Mouse (Mus musculus): ENCODE measurements at regions not wholly inside any gene's neighbourhood (a gene's known extent, or its start where the extent isn't known, plus 50 kb on each side); places are given as distances from the start of the nearest gene placed in this dataset.

DNA sequence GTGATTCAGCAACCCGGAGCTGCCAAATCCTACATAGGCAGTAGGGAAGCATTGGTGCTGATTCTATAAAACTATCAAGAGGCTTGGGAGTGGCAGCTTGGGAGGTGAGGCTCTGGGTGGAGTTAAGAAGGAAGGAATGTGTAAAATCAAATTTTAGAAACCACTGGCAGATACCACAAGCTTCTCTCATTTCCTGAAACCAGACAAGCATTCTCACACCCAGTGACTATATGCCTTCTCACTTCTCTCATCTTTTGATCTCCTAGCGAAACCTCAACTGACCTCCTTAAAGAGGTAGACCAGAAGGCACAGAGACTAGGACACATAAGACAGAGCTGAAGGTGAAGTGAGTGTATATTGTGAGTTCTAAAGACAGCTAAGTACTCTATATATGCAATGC, 113.4 kb upstream of the Ppp3ca start:
- Histone ChIP-seq H3K27me3 (ENCODE audit: control insufficient read depth, insufficient read depth, low read length) (no peaks in the 10 kb centered on the region), H3K4me3 (ENCODE audit: control insufficient read depth, low read depth, low read length) (no peak overlapping the region), H3K4me1 (ENCODE audit: control insufficient read depth, insufficient read depth, low read length) (no peaks in the 10 kb centered on the region), H3K36me3 (ENCODE audit: control insufficient read depth, insufficient read depth, low read length) (no peaks in the 10 kb centered on the region), H3K27ac (ENCODE audit: control insufficient read depth, insufficient read depth, low read depth, low read length) (no peak overlapping the region)
- TF ChIP-seq POLR2A (IDR thresholded peaks at IDR 0.05; ENCODE audit: control insufficient read depth, low read depth, low read length) (no peak), CTCF (IDR thresholded peaks at IDR 0.05; ENCODE audit: control insufficient read depth, insufficient read depth, insufficient replicate concordance, low read depth, low read length) (no peak)

DNA sequence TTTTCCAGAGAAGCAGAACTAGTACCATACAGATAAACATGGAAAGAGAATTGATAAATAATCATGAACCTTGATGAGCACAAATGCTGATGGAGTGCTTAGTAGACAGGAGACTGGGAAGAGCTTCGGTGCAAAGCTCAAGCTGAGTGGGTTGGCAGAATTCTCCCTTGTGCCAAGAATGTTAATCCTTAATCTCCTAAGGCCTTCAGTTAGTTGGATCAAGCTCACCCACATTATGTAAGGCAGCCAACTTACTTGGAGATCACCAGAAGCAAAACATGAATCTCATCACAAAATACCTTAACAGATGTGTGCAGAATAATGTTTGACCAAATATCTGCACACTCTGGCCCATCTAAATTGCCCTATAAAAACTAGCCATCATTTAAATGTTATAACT, 120.5 kb upstream of the Ppp3ca start:
- H3K4me3 ChIP-seq (ENCODE audit: control insufficient read depth, low read depth, low read length) = no peak overlapping the region
- H3K27ac ChIP-seq (ENCODE audit: control insufficient read depth, insufficient read depth, low read depth, low read length) = no peak overlapping the region
- no peaks in the 10 kb centered on the region for H3K36me3 ChIP-seq (ENCODE audit: control insufficient read depth, insufficient read depth, low read length)
- TF ChIP-seq POLR2A (IDR thresholded peaks at IDR 0.05; ENCODE audit: control insufficient read depth, low read depth, low read length) (no peak), CTCF (IDR thresholded peaks at IDR 0.05; ENCODE audit: control insufficient read depth, insufficient read depth, insufficient replicate concordance, low read depth, low read length) (no peak)
- H3K27me3 ChIP-seq (ENCODE audit: control insufficient read depth, insufficient read depth, low read length) = no peaks in the 10 kb centered on the region
- no peaks in the 10 kb centered on the region for H3K4me1 ChIP-seq (ENCODE audit: control insufficient read depth, insufficient read depth, low read length)

DNA sequence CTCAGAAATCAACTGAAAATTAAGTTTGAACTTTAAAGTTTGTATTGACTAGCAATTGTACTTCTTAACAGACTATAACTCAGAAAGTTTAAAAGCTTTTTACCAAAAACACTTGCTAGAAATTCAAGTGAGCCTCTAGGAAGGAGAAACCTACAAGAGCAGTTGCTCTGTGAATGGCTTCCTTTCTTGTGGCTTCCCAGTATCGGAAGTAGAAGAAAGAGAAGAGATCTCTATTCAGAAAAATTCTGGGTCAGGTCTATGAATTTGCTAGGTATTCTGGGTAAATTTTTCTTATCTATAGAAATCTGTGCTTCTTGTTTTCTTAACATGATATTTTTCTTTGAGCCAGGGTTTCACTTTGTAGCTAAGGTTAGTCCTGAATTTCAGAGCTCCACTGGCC, 138.3 kb upstream of the Ppp3ca start:
- TF ChIP-seq CTCF (IDR thresholded peaks at IDR 0.05; ENCODE audit: control insufficient read depth, insufficient read depth, insufficient replicate concordance, low read depth, low read length) (no peak), POLR2A (IDR thresholded peaks at IDR 0.05; ENCODE audit: control insufficient read depth, low read depth, low read length) (no peak)
- H3K4me1 ChIP-seq (ENCODE audit: control insufficient read depth, insufficient read depth, low read length) = no peaks in the 10 kb centered on the region
- H3K27ac ChIP-seq (ENCODE audit: control insufficient read depth, insufficient read depth, low read depth, low read length) = no peak overlapping the region
- H3K27me3 ChIP-seq (ENCODE audit: control insufficient read depth, insufficient read depth, low read length) = no peaks in the 10 kb centered on the region
- no peaks in the 10 kb centered on the region for H3K36me3 ChIP-seq (ENCODE audit: control insufficient read depth, insufficient read depth, low read length)
- no peak overlapping the region for H3K4me3 ChIP-seq (ENCODE audit: control insufficient read depth, low read depth, low read length)

DNA sequence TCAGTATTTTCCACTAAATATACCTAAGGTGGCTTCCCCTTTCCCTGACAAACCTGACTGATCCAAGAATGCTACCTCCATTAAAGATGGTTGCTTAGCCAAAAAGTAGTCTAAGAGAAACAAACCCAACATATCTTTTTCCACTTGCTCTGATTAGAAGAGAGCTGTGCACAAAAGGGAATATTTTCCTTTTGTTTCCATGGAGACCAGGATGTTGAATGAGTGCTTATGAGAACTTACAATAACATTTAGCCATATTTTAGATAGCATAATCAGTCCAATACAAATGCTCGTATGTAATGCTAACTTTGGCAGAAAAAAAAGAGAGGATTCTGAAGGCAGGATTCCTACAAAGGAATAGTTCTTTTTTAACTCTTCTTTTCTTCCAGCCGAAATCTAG, 161.3 kb upstream of the Ppp3ca start:
- TF ChIP-seq POLR2A (IDR thresholded peaks at IDR 0.05; ENCODE audit: control insufficient read depth, low read depth, low read length) (no peak), CTCF (IDR thresholded peaks at IDR 0.05; ENCODE audit: control insufficient read depth, insufficient read depth, insufficient replicate concordance, low read depth, low read length) (no peak)
- Histone ChIP-seq H3K27ac (ENCODE audit: control insufficient read depth, insufficient read depth, low read depth, low read length) (no peak overlapping the region), H3K4me3 (ENCODE audit: control insufficient read depth, low read depth, low read length) (no peak overlapping the region), H3K4me1 (ENCODE audit: control insufficient read depth, insufficient read depth, low read length) (no peaks in the 10 kb centered on the region), H3K36me3 (ENCODE audit: control insufficient read depth, insufficient read depth, low read length) (no peaks in the 10 kb centered on the region), H3K27me3 (ENCODE audit: control insufficient read depth, insufficient read depth, low read length) (no peaks in the 10 kb centered on the region)

DNA sequence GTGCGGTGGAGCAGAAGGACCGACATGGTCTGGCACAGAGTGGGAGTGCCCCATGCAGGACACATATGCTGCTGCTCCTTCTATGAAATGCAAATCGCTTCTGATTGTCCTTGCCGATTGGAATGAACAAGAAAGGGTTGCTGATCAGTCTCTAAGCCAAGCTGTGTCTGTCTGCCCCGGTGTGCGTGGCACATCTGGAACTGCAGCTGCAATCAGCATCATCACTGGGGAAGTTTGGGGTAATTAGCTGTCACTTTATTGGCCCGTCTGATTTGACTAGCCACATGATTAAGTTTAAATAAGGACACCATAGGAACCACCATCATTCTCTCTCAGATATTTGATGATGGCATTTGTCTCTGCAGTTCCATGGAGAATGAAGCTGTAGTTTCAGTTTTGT, 162.9 kb upstream of the Ppp3ca start:
- TF ChIP-seq CTCF (IDR thresholded peaks at IDR 0.05; ENCODE audit: control insufficient read depth, insufficient read depth, insufficient replicate concordance, low read depth, low read length) (no peak), POLR2A (IDR thresholded peaks at IDR 0.05; ENCODE audit: control insufficient read depth, low read depth, low read length) (no peak)
- Histone ChIP-seq H3K27ac (ENCODE audit: control insufficient read depth, insufficient read depth, low read depth, low read length) (no peak overlapping the region), H3K36me3 (ENCODE audit: control insufficient read depth, insufficient read depth, low read length) (no peaks in the 10 kb centered on the region), H3K4me1 (ENCODE audit: control insufficient read depth, insufficient read depth, low read length) (no peaks in the 10 kb centered on the region), H3K4me3 (ENCODE audit: control insufficient read depth, low read depth, low read length) (no peak overlapping the region), H3K27me3 (ENCODE audit: control insufficient read depth, insufficient read depth, low read length) (no peaks in the 10 kb centered on the region)

DNA sequence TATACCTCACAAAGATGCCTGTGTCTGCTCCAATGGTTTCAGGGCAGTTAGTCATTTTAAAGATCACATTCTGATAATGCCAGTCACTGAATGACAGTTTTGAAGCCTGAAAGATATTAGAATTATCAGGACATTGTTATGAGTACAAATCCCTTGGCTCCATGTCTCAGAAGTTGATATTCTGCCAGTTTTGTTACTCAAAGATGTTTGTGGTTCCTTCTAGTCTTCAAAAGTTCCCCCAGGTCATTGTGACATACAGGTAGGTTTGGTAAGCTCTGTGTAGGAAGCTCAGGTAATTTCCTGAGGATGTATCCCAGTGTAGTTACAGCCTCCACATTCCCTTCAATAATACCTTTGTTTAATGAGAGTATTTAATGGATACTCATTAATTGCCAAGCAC, 169.0 kb upstream of the Bank1 start:
- no peak overlapping the region for H3K27ac ChIP-seq (ENCODE audit: control insufficient read depth, insufficient read depth, low read depth, low read length)
- no peak overlapping the region for H3K4me3 ChIP-seq (ENCODE audit: control insufficient read depth, low read depth, low read length)
- H3K36me3 ChIP-seq (ENCODE audit: control insufficient read depth, insufficient read depth, low read length) = no peaks in the 10 kb centered on the region
- H3K4me1 ChIP-seq (ENCODE audit: control insufficient read depth, insufficient read depth, low read length) = no peaks in the 10 kb centered on the region
- TF ChIP-seq CTCF (IDR thresholded peaks at IDR 0.05; ENCODE audit: control insufficient read depth, insufficient read depth, insufficient replicate concordance, low read depth, low read length) (no peak), POLR2A (IDR thresholded peaks at IDR 0.05; ENCODE audit: control insufficient read depth, low read depth, low read length) (no peak)
- no peaks in the 10 kb centered on the region for H3K27me3 ChIP-seq (ENCODE audit: control insufficient read depth, insufficient read depth, low read length)

DNA sequence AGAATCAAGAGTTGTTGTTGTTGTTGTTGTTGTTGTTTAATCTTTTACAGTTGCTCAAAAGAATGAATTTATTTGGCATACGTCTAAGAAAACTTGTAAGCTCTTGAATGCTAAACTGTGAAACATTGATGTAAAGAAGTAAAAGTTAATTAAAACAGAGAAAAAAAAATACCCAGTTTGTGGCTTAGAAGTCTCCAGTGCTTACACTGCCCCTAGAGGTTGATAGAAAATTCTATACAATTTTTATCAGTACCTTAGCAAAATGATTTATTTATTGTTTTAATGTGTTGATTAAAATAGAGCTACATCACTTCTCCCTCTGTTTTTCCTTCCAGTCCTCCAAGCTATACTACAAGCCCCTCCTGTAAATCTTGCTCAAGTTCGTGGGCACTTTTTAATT, 165.8 kb upstream of the Bank1 start:
- Histone ChIP-seq H3K27ac (ENCODE audit: control insufficient read depth, insufficient read depth, low read depth, low read length) (no peak overlapping the region), H3K4me3 (ENCODE audit: control insufficient read depth, low read depth, low read length) (no peak overlapping the region), H3K36me3 (ENCODE audit: control insufficient read depth, insufficient read depth, low read length) (no peaks in the 10 kb centered on the region), H3K27me3 (ENCODE audit: control insufficient read depth, insufficient read depth, low read length) (no peaks in the 10 kb centered on the region), H3K4me1 (ENCODE audit: control insufficient read depth, insufficient read depth, low read length) (no peaks in the 10 kb centered on the region)
- TF ChIP-seq CTCF (IDR thresholded peaks at IDR 0.05; ENCODE audit: control insufficient read depth, insufficient read depth, insufficient replicate concordance, low read depth, low read length) = no peak
- TF ChIP-seq POLR2A (IDR thresholded peaks at IDR 0.05; ENCODE audit: control insufficient read depth, low read depth, low read length) = no peak

DNA sequence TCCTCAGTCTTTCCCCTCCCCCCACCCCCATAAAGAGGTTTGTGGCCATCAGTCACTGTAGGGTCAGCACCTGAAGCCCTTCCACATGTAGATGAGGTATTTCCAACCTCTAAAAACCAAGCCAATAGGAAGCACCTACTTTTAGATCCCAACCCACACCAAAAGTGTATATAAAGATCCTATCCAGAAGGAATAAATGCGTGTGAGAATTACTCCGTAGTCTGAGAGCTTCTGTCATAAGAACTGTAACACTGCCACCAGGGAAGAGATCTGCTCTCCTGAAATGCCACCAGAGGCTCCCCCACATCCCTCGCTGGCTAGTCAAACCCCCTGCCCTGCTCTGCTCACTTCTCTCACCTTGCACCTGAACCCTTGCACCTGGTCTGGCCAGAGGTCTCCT, 145.8 kb upstream of the Bank1 start:
- H3K27ac ChIP-seq (ENCODE audit: control insufficient read depth, insufficient read depth, low read depth, low read length) = no peak overlapping the region
- no peak for TF ChIP-seq POLR2A (IDR thresholded peaks at IDR 0.05; ENCODE audit: control insufficient read depth, low read depth, low read length)
- TF ChIP-seq CTCF (IDR thresholded peaks at IDR 0.05; ENCODE audit: control insufficient read depth, insufficient read depth, insufficient replicate concordance, low read depth, low read length) = no peak
- no peaks in the 10 kb centered on the region for H3K4me1 ChIP-seq (ENCODE audit: control insufficient read depth, insufficient read depth, low read length)
- H3K36me3 ChIP-seq (ENCODE audit: control insufficient read depth, insufficient read depth, low read length) = no peaks in the 10 kb centered on the region
- no peak overlapping the region for H3K4me3 ChIP-seq (ENCODE audit: control insufficient read depth, low read depth, low read length)
- no peaks in the 10 kb centered on the region for H3K27me3 ChIP-seq (ENCODE audit: control insufficient read depth, insufficient read depth, low read length)
